Mouse (Mus musculus) retina, embryonic 14.5 days (tissue): ENCODE results near the gene Tmod4.
"Not testable (repeated sequence)": the region's sequence is repeated elsewhere in the genome, so short reads cannot be mapped to it uniquely, and the experiment has no call there.

Source experiments
- DNase-seq: peaks from one replicate; pipeline ENCODE4 v3.0.0-alpha.2; 2015; ENCODE audit warnings: low spot score

The Tmod4 gene

DNA sequence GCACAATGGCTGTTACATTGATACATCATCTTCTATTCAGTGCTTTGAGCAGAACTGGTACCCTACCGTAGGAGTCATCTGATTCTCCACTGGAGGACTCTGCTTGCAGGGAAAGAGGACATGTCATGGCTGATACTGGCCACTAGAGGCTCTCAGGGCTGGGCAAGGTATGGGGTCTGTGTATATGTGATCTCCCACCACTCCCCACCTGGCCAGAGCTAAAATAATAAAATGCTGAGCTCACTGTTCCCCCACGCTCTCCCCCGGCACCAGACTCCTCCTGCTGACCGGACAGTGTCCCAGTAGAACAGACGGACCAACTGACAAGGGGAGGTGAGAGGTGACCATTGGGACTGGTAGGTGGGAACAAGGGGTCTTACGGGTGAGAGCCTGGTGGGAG lies at the start of gene Tmod4:
Gene Tmod4, plus strand, starts transcription at position 231 of the 400 bp plus-strand sequence.
- DNase-seq = peak; percentile 49

- DNase-seq = no peak
Observed at GRCm38 (mm10) chr3:95088071-95088470, 36.2 kb upstream of the Tmod4 start.

- no peak for DNase-seq
Observed at GRCm38 (mm10) chr3:95100854-95101253, 23.4 kb upstream of the Tmod4 start.

- DNase-seq = no peak
Observed at GRCm38 (mm10) chr3:95105121-95105520, 19.2 kb upstream of the Tmod4 start.

DNA sequence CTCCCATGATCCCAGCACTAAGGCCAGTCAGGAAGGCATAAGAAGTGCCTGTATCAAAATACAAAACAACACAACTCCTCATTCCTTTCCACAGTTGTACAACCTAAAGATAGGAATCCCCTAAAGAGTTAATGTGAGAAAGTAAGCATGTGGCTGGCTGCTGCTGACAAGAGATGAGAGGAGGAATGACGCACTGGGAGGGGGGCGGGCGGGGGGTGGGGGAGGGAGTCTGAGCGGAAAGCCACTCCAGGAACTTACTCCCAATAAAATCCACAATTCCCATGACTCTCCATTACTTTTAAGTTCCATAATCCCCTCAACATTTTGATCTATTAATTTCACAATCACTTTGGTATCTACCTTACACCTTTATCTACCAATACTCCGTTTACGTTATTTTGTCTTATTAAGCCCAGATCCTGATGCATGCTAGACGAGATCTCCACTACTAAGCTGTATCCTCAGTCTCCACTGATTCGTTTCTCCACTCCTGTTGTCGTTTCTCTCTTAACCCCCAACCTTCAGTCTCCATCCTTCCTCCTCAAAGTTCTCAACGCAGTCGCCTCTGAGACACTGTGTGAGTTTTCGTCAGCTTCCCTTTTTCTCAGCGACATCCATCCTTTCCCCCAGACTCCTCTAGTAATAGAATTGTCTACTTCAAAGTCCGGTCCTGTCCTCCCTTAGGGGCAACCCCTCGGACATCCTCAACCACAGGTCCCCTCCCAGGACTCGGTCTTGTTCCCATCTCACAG lies 18.5 kb upstream of the Tmod4 start:
- peak; percentile 9 for DNase-seq

GRCm38 (mm10) chr3:95106338-95107117 lies 17.7 kb upstream of the Tmod4 start, which contains the start of gene Pip5k1a:
TSS of gene Pip5k1a (minus strand) at chr3:95106930.
- DNase-seq = peak; percentile 100

DNA sequence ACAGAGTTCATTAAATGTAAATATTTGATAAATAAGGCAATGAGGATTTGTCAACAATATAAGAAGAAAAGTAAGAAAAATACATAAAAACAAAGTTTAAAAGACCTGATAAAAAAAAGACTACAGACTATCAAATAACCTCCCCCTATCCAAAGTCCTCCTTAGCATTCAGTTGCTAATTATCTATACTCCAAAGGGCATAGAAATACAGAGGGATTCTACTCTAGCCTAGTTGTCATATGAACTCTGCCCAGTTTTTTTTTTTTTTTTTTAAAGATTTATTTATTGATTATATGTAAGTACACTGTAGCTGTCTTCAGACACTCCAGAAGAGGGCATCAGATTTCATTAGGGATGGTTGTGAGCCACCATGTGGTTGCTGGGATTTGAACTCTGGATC lies 17.0 kb upstream of the Tmod4 start:
- DNase-seq = not testable (repeated sequence)

DNA sequence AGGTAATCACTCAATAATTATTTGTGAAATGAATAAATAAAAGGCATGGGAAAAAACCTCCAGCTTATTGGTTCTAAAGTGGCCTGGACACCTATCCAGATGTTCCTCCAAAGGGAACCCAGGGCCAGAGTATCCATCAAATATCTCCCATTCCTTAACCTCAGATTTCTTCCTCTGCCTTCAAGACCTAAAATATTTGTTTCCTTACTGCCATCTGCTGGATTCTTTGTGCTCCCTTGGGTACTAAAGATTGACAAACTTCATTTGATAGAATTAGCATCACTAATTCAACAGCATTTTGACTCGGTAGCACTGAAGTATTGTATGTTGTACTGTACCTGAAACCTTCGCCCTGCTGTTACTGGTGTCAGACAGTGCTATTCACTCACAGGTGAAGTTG lies 16.4 kb upstream of the Tmod4 start:
- DNase-seq = peak; percentile 22

DNA sequence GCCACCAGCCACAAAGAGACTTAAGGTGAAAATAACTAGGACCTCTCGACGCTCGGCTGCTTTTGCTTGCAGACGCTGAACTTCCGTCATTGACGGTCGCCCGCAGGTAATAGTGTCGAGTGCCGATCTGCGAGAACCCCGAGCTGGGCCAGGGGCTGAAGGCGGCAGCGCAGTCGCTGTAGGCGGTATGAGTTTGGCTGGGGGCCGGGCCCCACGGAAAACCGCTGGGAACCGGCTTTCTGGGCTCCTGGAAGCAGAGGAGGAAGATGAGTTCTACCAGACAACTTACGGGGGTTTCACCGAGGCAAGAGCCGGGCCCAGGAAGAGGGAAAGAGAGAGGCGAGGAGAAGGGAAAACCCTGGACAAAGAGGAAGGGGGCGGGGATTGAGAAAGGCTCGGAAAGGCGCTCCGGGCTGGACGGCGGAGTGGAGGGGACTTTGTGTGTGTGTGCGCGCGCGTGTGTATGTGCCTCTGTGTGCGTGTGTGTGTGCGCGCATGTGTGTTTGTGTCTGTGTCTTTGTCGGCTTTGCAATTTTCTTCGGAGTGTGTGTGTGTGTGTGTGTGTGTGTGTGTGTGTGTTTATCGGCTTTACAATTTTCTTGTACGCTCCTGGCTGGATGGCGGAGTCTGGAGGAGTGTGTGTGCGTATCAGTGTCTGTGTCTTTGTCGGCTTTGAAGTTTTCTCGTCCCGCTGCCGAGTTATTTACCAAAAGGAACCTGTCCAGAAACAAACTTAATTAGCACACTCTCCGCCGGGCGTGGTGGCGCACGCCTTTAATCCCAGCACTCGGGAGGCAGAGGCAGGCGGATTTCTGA lies 13.2 kb upstream of the Tmod4 start, which contains the start of gene Vps72:
Gene Vps72, plus strand, starts transcription at position 112 of the 816 bp plus-strand sequence.
- peak; percentile 90 for DNase-seq

DNA sequence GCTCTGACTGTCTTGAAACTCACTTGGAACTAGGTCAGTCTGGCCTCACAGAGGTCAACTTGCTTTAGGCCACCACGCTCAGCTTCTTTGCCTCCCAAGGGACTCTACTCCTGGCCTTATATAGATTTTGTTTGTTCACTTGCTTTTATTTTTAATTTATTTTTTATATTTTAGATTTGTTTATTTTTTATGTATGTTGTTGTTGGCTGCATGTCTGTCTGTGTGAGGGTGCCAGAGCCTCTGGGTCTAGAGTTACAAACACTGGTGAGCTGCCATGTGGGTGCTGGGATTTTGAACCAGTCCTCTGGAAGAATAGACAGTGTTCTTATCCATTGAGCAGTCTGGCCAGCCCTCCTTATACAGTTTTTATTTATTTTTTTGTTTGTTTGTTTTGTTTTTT lies 11.5 kb upstream of the Tmod4 start:
- DNase-seq = no peak

GRCm38 (mm10) chr3:95117751-95118150 lies 6.5 kb upstream of the Tmod4 start:
- DNase-seq = no peak

DNA sequence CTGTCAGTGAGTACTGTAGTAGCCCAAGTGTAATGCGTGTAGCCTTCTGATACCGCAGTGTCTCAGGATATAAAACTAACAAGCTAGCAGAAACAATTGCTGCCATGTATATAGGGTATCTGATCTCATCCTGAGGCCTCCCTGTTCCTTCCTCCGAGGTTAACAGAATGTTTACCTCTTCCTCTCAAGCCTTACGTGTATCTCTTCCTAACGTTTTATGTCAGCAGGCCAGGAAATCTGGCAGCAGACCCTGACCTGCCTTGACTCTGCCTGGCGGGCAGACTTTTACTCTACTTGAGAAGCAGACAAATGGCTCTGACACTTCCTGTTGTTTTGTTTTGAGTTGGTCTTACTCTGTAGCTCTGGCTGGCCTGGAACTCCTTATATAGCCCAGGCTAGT lies 2.7 kb upstream of the Tmod4 start:
- no peak for DNase-seq

- no peak for DNase-seq
Observed at GRCm38 (mm10) chr3:95124972-95125371, 696 bp downstream of the Tmod4 start.

DNA sequence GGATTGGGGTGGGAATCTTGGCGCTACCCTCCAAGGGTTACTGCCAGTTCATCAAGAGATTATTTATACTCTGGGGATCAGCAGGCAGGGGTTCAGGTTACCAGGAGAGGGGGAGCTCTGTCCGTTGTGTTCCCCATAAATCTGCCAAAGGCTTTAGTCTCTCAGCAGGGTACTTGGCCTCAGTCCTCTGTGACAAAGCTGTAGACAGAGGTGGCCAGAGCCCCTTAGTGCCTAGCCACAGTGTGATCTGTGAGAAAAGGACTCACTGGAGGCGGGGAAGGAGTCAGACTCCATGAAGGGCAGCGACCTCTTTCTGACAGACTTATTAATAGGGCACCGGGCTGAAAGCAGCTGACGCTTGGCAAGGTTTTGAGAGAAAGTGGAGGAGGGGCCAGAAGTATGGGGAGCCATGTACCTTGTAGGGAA lies 5.0 kb downstream of the Tmod4 start:
- DNase-seq = no peak

DNA sequence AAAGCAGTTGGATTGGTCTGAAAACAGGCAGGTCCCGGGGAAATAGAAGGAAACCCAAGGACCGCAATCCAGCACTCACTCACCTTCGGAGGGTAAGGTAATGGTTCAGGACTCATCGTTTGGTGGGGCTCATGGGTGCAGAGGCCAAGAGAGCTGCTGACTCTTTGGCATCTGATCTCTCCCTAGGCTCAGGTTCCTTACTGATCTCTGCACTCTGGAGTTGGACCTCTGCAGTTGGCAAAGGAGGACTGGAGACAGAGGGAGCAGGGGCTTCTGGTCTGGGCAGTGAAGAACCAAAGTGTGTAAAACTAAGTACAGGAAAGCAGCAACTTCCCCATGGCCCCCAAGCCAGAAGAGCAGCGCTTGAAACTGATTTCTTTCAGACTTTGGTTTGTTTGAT lies 5.8 kb downstream of the Tmod4 start:
- no peak for DNase-seq

DNA sequence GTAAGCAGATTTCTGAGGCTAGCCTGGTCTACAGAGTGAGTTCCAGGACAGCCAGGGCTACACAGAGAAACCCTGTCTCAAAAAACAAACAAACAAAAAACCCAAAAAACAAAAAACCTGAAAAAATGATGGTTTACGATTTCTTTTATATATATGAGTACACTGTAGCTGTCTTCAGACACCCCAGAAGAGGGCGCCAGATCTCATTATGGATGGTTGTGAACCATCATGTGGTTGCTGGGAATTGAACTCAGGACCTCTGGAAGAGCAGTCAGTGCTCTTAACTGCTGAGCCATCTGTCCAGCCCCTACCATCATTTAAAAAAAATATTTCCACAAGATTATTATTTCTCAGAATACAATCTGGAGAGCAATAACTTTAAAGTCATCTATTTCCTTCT lies 8.1 kb downstream of the Tmod4 start:
- DNase-seq = not testable (repeated sequence)

DNA sequence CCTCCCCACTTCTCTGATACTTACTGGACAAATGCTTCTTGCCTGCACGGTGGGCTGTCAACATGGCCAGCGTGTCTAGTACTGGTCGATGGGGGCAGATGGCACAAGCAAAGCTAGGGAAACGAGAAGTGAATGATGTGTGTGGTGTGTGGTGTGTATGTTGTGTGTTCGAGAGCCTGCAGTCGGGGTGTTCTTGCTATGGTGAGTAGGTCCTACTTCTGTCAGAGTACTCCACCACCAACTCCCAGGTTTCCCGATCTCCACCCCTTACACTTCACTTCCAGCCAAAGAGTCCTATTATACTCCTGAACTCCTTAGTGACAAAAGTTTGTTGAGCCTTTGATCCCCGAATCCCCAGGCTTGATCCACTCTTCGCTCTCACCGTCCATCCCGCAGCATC lies 8.9 kb downstream of the Tmod4 start:
- DNase-seq = no peak

DNA sequence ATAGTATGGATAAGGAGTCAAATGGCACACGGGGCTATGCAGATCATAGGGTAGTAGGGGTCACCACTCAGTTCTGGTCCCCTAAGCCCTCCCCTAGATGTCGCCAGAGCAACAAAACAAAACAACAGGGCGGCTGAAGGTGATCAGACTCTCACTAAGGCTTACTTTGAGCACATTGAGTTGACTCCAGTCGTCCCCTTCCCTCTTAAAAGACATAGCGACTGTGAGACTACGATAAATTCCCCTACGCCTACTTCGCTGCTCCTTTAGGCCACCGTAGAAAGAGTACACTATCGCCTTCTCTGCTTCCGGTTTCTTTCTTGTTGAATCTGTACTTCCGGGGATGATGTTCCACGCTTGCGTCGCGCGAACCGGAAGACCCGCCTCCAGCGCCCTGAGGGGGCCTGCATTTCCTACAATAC lies 9.4 kb downstream of the Tmod4 start, which contains the start of the genes Scnm1 and Lysmd1:
Gene Scnm1, minus strand, starts transcription at position 332 of the 422 bp plus-strand sequence.
Gene Lysmd1, plus strand, starts transcription at position 409 of the 422 bp plus-strand sequence.
- DNase-seq = peak; percentile 95

- DNase-seq = not testable (repeated sequence)
Observed at GRCm38 (mm10) chr3:95134133-95134532, 9.9 kb downstream of the Tmod4 start.

DNA sequence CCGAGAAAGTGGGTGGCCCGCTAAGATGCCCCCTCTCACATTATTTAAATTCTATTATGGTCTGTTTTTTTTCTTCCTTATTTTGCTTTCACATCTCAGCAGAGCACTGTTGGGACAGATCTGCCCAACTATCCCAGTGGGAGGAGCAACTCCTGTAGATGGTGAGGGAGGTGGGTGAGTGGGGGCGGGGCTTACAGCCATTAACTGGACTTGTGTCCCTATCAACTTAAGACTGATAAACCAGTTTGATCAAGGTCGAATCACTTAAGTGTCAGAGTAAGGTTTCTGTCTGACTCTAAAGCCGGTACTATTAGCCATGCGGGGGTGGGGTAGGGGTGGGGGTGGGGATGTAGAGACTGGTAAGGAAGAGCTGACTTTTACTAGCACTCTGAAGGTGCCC lies 10.7 kb downstream of the Tmod4 start:
- DNase-seq = peak; percentile 37

GRCm38 (mm10) chr3:95135433-95136052 lies 11.3 kb downstream of the Tmod4 start:
- no peak for DNase-seq

DNA sequence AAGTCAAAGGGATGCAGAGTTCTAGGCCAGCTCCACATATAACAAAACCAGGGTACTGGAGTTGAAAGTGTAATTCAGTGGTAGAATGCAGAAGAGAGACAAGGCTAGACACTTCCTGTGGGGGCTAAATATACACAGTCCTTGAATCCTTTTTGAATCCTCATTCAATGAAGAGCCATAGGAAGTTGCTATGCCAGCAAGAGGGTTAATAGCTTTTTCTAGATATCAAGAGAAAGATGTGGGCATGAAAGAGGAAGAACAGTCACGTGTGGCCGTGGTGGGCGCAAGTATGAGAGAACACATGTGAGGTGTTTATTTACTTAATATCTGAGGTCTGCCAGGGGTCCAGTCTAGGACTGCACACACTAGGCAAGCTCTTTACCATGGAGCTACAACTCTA lies 12.1 kb downstream of the Tmod4 start:
- no peak for DNase-seq
